Mouse (Mus musculus) lung, embryonic 15.5 days (tissue): ENCODE data around the gene Rsph10b. TPM values are rescaled to one million over a fixed set of nuclear protein-coding genes. Genes with fewer than 3 reads are reported as not detected.

Experiments
- ATAC-seq: fragments of 200-750 bp; cut with Nextera tagmentation; 2 replicates; pipeline ENCODE4 v1.8.0; 2017; ENCODE audit warnings: moderate number of reproducible peaks, borderline replicate concordance; ENCODE audit not compliant: low FRiP score, low TSS enrichment; ENCODE audit errors: extremely low read depth
- H3K27ac ChIP-seq: fragments of 300-500 bp; sonication (generic); 2 replicates; pipeline ENCODE4 v1.5.1; 2015; ENCODE audit warnings: moderate library complexity, mild to moderate bottlenecking, inconsistent platforms
- H3K27me3 ChIP-seq: fragments of 300-500 bp; sonication (generic); 2 replicates; pipeline ENCODE4 v1.6.1; 2015; ENCODE audit warnings: inconsistent platforms
- H3K36me3 ChIP-seq: fragments of 300-500 bp; sonication (generic); 2 replicates; pipeline ENCODE4 v1.6.1; 2015; ENCODE audit warnings: inconsistent platforms
- H3K4me1 ChIP-seq: fragments of 300-500 bp; sonication (generic); 2 replicates; pipeline ENCODE4 v1.6.1; 2015; ENCODE audit warnings: inconsistent platforms
- H3K4me2 ChIP-seq: fragments of 300-500 bp; sonication (generic); 2 replicates; pipeline ENCODE4 v1.6.1; 2015; ENCODE audit warnings: inconsistent platforms, mild to moderate bottlenecking, moderate library complexity
- H3K4me3 ChIP-seq: fragments of 300-500 bp; sonication (generic); 2 replicates; pipeline ENCODE4 v1.5.1; 2015; ENCODE audit warnings: mild to moderate bottlenecking, inconsistent platforms
- H3K9ac ChIP-seq: fragments of 300-500 bp; sonication (generic); 2 replicates; pipeline ENCODE4 v1.6.1; 2015; ENCODE audit warnings: inconsistent platforms
- H3K9me3 ChIP-seq: fragments of 300-500 bp; sonication (generic); 2 replicates; pipeline ENCODE4 v1.6.1; 2016; ENCODE audit warnings: inconsistent platforms
- WGBS: fragments of 180-500 bp; shearing (Covaris S2); methylation state at CpG from one replicate; pipeline ENCODE4 v1.1.7; 2015; 5-methylcytosine and 5-hydroxymethylcytosine counted together
- polyA plus RNA-seq: library from polyadenylated mRNA; unstranded; fragments of >200 nt; fragmentation: Nextera tagmentation; extraction: Ambion mirVana; gene quantifications from 2 replicates; pipeline ENCODE4 v1.2.1, GENCODE M21; 2015

Gene Rsph10b
- polyA plus RNA-seq, result 0.89 and 0.95 TPM in 2 replicates

DNA sequence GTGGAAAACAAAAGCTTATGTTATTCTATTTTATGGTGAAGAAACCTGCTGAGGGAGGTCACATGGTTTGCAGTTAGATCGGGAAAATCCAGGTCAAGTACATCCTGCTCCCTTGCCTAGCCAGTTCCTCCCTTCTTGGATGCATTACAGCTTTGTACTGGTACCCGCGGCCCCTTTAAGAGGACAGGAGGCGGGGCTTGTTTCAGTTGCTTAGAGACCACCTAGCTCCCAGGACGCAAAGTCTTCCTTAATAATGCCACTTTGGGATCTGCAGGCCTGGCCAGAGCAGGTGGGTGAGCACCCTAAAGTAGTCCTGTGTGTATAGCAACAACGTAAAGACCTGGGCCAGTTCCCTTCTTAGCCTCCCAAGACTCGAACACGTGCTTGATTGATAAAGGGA lies at the start of gene Rsph10b:
TSS of gene Rsph10b (plus strand) at position 205 of the 400 bp plus-strand sequence.
- H3K4me2 ChIP-seq, result no peak within 1 kb of the TSS

DNA sequence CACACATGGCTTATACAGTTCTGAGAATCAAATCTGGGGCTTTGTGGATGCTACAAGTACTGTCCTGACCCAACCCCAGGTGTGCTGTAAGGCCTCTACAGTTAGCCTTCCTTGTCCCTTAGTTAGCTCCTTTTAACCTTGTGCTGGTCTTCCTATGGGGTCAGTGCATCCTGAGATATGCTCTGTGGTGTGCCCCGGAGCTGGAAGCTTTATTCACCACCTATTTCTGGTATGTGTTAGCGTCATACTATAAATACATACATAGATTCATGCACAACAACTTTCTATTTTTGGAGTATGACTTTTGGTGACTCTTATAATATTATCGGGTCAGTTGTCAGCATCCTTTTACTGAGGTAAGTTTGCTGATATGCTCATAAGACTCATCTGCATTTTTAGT lies 47.6 kb upstream of the Rsph10b start:
- no peak overlapping the region for H3K4me2 ChIP-seq
- ATAC-seq, result no peak
- WGBS, result 97% methylated on average over 3 of the region's 3 CpGs
- peaks cover 81% of the 10 kb centered on the region for H3K36me3 ChIP-seq
- no peak overlapping the region for H3K4me3 ChIP-seq
- no peaks in the 10 kb centered on the region for H3K27me3 ChIP-seq
- no peak overlapping the region for H3K9ac ChIP-seq
- H3K9me3 ChIP-seq, result no peaks in the 10 kb centered on the region
- no peak overlapping the region for H3K27ac ChIP-seq
- H3K4me1 ChIP-seq, result no peaks in the 10 kb centered on the region

More for the DNA sequence above, at the start of gene Rsph10b:
- H3K27me3 ChIP-seq, result no peaks in the 10 kb centered on the region
- 0 out of 2 replicates have a peak, but pooled peaks cover 5% of the 10 kb centered on the region for H3K4me1 ChIP-seq
- 21% methylated on average over 8 of the region's 8 CpGs for WGBS
- no peak for ATAC-seq
- H3K36me3 ChIP-seq, result peaks cover 31% of the 10 kb centered on the region
- no peak within 1 kb of the TSS for H3K27ac ChIP-seq
- no peak within 1 kb of the TSS for H3K9ac ChIP-seq
- no peaks in the 10 kb centered on the region for H3K9me3 ChIP-seq
- H3K4me3 ChIP-seq, result no peak within 1 kb of the TSS

- no peak for ATAC-seq
- H3K9ac ChIP-seq, result no peak overlapping the region
- H3K4me2 ChIP-seq, result no peak overlapping the region
- H3K27me3 ChIP-seq, result no peaks in the 10 kb centered on the region
- no peak overlapping the region for H3K27ac ChIP-seq
- H3K36me3 ChIP-seq, result peaks cover 53% of the 10 kb centered on the region
- H3K9me3 ChIP-seq, result no peaks in the 10 kb centered on the region
- no peaks in the 10 kb centered on the region for H3K4me1 ChIP-seq
- no peak overlapping the region for H3K4me3 ChIP-seq
- WGBS, result 64% methylated on average over 6 of the region's 6 CpGs
Measured at GRCm38 (mm10) chr5:143890741-143891140, 42.1 kb upstream of the Rsph10b start.

DNA sequence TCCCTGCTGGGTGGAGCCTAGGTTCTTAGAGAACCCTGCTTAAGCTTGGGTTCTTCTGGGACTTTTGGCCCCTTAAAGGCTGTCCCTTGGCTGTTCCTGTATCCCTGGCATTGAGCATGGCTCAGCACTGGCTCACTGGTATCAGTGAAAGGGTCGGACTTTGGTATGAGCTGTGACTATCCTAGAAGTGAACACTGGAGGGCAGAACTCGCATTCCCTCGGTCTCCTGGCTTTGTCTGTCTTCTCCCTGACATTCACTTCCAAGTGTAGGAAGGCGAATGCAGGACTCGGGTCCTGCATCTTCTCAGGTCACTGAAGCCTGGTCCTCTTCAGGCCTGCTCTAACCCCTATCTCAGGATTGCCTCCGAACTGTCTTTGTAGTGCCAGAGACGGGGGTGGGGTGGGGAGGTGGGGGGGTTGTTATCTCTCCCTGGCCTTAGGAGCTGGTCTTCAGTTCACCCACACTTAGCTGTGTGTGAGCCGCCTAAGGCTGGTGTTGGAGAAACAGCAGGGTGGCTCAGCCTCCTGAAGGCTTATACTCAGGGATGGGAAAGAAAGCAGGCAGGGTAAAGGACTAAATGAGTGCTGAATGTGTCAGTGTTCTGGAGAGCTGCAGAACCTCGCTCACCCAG lies 40.5 kb upstream of the Rsph10b start:
- no peak overlapping the region for H3K27ac ChIP-seq
- no peak overlapping the region for H3K4me2 ChIP-seq
- peaks cover 39% of the 10 kb centered on the region for H3K36me3 ChIP-seq
- H3K27me3 ChIP-seq, result no peaks in the 10 kb centered on the region
- H3K4me1 ChIP-seq, result no peaks in the 10 kb centered on the region
- ATAC-seq, result no peak
- WGBS, result 70% methylated on average over 9 of the region's 9 CpGs
- H3K9me3 ChIP-seq, result no peaks in the 10 kb centered on the region
- H3K4me3 ChIP-seq, result no peak overlapping the region
- no peak overlapping the region for H3K9ac ChIP-seq

- Histone ChIP-seq H3K4me1 (no peaks in the 10 kb centered on the region), H3K27me3 (no peaks in the 10 kb centered on the region), H3K27ac (no peak overlapping the region), H3K36me3 (peaks cover 43% of the 10 kb centered on the region), H3K4me2 (no peak overlapping the region), H3K4me3 (no peak overlapping the region), H3K9me3 (no peaks in the 10 kb centered on the region), H3K9ac (no peak overlapping the region)
- ATAC-seq, result no peak
- 64% methylated on average over 5 of the region's 5 CpGs for WGBS
Measured at GRCm38 (mm10) chr5:143893396-143893795, 39.4 kb upstream of the Rsph10b start.

DNA sequence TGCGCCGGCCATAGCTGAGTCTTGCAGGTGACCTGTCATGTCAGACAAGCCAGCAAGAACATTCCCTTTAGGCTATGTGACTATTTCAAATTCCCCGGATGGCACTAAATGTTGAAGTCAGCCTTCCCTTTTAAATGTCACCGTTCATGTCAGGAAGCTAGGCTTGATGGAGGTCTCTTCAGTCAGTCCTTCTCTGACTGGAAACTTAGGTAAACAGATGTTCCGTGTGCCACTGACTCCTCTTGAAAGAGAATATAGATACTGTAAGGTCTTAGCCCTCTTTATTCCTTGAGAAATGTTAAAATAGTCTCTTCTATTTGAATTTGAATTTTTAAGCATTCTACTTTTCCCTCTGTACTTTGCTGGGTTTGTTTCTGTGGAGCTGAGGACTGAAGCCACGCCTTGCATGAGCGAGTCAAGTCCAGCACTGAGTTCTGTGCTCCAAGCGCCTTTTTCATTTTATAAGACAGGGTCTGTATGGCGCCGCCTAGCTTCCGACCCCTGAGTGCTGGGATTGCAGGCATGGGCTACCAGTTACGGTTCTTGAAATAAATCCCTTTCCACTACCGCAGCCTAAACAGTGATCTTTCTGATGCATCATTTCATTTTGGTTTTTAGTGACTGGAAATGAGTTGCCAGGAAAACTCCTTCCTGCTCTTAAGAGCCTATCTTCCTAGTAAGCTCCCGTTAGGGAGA lies 35.1 kb upstream of the Rsph10b start, which contains the start of gene Ankrd61:
TSS of gene Ankrd61 (minus strand) at position 51 of the 696 bp plus-strand sequence.
- ATAC-seq, result no peak
- H3K27me3 ChIP-seq, result no peaks in the 10 kb centered on the region
- H3K9me3 ChIP-seq, result no peaks in the 10 kb centered on the region
- no peak within 1 kb of the TSS for H3K9ac ChIP-seq
- 78% methylated on average over 14 of the region's 14 CpGs for WGBS
- peaks cover 42% of the 10 kb centered on the region for H3K36me3 ChIP-seq
- no peak within 1 kb of the TSS for H3K4me2 ChIP-seq
- no peak within 1 kb of the TSS for H3K4me3 ChIP-seq
- H3K27ac ChIP-seq, result no peak within 1 kb of the TSS
- no peaks in the 10 kb centered on the region for H3K4me1 ChIP-seq

- H3K9me3 ChIP-seq, result no peaks in the 10 kb centered on the region
- H3K4me2 ChIP-seq, result no peak overlapping the region
- no peak overlapping the region for H3K4me3 ChIP-seq
- H3K36me3 ChIP-seq, result peaks cover 66% of the 10 kb centered on the region
- H3K27ac ChIP-seq, result no peak overlapping the region
- no peaks in the 10 kb centered on the region for H3K4me1 ChIP-seq
- no peaks in the 10 kb centered on the region for H3K27me3 ChIP-seq
- no peak overlapping the region for H3K9ac ChIP-seq
- ATAC-seq, result no peak
- 76% methylated on average over 3 of the region's 3 CpGs for WGBS
Measured at GRCm38 (mm10) chr5:143902111-143902510, 30.7 kb upstream of the Rsph10b start.

DNA sequence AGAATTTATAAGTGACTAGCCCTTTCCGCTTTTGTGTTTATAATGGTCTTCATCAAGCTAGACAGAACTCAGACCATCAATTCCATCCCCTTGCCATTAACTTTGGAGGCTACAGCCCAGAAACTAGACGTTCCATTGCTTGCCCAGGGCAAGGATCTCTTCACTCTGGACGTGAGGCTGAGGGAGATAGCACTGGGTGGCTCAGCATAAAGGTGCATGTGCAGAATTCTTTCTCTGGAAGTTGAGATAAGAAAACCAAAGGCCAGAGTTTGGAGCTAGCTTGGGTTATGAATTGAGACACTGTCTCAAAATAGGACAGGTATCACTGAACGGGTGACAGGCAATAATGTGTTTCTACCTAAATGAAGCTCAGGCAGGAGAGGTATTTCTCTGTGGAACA lies 29.0 kb upstream of the Rsph10b start:
- peaks cover 15% of the 10 kb centered on the region for H3K4me1 ChIP-seq
- no peaks in the 10 kb centered on the region for H3K27me3 ChIP-seq
- H3K9ac ChIP-seq, result no peak overlapping the region
- no peak overlapping the region for H3K27ac ChIP-seq
- ATAC-seq, result no peak
- H3K36me3 ChIP-seq, result peaks cover 56% of the 10 kb centered on the region
- no peak overlapping the region for H3K4me3 ChIP-seq
- no peaks in the 10 kb centered on the region for H3K9me3 ChIP-seq
- WGBS, result 79% methylated on average over 4 of the region's 4 CpGs
- H3K4me2 ChIP-seq, result no peak overlapping the region

- H3K9ac ChIP-seq, result no peak overlapping the region
- no peak overlapping the region for H3K4me2 ChIP-seq
- 80% methylated on average over 8 of the region's 8 CpGs for WGBS
- ATAC-seq, result no peak
- peaks cover 24% of the 10 kb centered on the region for H3K4me1 ChIP-seq
- H3K27ac ChIP-seq, result no peak overlapping the region
- peaks cover 37% of the 10 kb centered on the region for H3K36me3 ChIP-seq
- no peaks in the 10 kb centered on the region for H3K27me3 ChIP-seq
- no peaks in the 10 kb centered on the region for H3K9me3 ChIP-seq
- H3K4me3 ChIP-seq, result no peak overlapping the region
Measured at GRCm38 (mm10) chr5:143906429-143906828, 26.4 kb upstream of the Rsph10b start.

DNA sequence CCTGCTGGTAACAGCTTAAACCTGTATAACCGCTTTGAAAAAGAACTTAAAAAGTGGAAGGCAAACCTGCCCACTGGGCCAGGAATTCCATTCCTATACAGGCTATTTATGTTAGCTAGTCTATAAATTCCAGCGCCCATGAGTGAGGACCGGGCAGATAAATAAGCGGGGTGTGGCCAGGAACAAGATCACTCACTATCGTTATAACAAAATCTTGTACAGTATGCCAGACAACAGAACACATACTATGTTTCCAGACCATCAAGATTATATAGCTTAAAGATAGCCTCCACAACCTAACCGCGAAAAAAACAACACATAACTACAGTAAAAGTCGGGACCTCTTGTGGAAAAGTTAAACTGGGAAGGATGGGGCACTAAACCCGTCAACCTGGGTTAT lies 23.9 kb upstream of the Rsph10b start:
- Histone ChIP-seq H3K27me3 (no peaks in the 10 kb centered on the region), H3K36me3 (peaks cover 13% of the 10 kb centered on the region; the same call in 1 of the 2 replicates), H3K9me3 (no peaks in the 10 kb centered on the region), H3K9ac (peak overlapping the region; percentile 64), H3K27ac (peak overlapping the region; percentile 85), H3K4me1 (peaks cover 24% of the 10 kb centered on the region), H3K4me2 (peak overlapping the region; percentile 81), H3K4me3 (peak overlapping the region; percentile 72)
- no peak for ATAC-seq
- WGBS, result 2% methylated on average over 9 of the region's 9 CpGs

DNA sequence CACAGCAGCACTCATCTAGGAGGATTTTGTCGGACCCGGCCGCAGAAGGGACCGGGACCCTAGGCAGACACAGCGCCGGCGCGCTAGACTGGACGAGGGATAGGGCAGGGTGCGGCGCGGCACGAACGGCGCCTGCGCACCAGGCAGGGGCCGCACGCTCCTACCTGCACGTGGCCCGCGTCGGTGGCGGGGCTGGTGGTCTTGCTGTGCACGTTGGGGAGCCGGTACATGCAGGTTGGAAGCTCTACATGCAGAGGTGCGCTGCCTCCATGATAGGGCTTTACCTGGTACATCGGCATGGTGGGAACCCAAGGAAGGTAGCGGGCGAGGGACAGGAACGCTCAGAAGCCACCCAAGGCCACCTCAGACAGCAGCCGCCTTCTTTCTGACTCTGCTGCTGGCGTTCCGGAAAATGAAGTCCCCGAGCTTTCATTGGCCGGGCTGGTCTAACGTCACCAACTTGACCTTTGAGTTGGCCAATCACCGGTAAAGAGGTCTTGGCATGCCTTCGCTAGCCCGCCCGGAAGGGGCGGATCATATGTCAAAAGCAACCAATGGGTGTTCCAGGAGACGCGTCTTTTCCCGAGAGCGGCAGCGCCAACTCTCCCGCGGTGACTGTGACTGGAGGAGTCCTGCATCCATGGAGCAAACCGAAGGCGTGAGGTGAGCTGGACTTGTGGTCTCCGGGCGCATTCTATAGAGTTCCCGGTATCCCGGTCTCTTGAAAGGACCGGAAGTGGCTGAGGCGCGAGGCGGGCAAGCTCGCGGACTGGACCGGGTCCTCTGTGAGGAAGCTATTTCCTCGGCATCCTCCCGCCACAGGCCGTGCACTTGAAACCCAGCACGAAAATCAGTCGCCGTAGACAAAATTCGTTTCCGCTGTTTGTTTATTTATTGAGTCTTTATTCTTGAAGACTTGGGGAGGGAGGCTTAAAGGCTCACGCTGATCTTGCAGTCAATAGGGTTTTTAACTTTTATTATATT lies 23.1 kb upstream of the Rsph10b start, which contains the start of the genes Aimp2 and Pms2:
TSS of gene Aimp2 (minus strand) at position 431 of the 984 bp plus-strand sequence.
TSS of gene Pms2 (plus strand) at position 548 of the 984 bp plus-strand sequence.
- Histone ChIP-seq H3K9ac (peak within 1 kb of the TSS; percentile 64), H3K4me2 (peak within 1 kb of the TSS; percentile 81), H3K36me3 (peaks cover 10% of the 10 kb centered on the region; the same call in 1 of the 2 replicates), H3K27me3 (no peaks in the 10 kb centered on the region), H3K9me3 (no peaks in the 10 kb centered on the region), H3K4me1 (peaks cover 24% of the 10 kb centered on the region), H3K27ac (peak within 1 kb of the TSS; percentile 85), H3K4me3 (peak within 1 kb of the TSS; percentile 72)
- peak; percentile 99 for ATAC-seq
- WGBS, result under 1% methylated on average over 70 of the region's 70 CpGs
